Mouse (Mus musculus): ENCODE measurements at regions not wholly inside any gene's neighbourhood (a gene's known extent, or its start where the extent isn't known, plus 50 kb on each side); places are given as distances from the start of the nearest gene placed in this dataset.
A peak's percentile ranks its signal among the peaks of the same experiment; 100 is the strongest.

DNA sequence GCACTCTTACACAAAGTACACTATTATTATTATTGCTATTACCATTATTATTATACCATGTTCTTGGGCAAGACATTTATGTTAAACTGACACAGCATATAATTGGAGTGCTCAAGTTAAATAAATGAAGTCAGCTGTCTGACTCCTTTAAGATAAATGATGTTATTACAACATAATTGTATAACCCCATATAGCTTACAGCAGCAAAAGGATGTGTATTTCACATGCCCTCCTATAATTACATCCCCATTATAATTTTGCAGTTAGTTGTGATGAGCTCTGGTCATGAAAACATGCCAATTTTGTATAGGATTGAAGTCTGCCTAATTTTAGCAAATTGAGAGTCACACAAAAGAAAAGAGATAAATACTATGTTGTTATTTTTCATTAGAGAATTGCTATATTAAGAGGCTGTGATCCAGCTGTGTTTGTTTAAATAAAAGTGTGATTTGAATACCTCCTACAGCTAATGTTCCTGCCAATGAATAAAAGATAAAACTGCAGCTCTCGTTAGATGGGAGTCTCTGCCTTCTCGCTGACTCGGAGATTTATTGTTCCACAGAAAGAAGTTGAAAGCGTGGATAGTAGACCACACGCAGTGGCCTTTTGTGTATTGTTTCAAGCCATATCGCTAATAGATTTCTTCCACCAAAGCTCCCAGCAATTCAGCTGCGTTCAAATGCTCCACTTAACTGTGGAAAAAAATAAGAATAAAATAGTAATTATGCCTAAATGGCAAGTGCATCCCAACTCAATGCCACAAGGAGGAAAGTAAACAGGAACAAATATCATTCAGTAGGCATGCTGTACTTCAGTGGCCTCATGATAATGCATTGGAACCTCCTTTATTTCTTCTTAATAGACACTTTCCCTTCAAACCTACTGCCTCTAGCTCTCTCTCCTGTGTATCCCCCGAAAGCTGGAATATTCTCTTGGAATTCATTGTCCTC, 194.9 kb upstream of the Gm10192 start:
- DNase-seq = peak; percentile 5

GRCm38 (mm10) chr4:97360473-97360872, 177.5 kb upstream of the Gm10192 start:
- DNase-seq = no peak

- DNase-seq = no peak
Measured at GRCm38 (mm10) chr4:97357958-97358357, 175.0 kb upstream of the Gm10192 start.

GRCm38 (mm10) chr4:97346799-97347198, 163.8 kb upstream of the Gm10192 start:
- DNase-seq = peak; percentile 9

DNA sequence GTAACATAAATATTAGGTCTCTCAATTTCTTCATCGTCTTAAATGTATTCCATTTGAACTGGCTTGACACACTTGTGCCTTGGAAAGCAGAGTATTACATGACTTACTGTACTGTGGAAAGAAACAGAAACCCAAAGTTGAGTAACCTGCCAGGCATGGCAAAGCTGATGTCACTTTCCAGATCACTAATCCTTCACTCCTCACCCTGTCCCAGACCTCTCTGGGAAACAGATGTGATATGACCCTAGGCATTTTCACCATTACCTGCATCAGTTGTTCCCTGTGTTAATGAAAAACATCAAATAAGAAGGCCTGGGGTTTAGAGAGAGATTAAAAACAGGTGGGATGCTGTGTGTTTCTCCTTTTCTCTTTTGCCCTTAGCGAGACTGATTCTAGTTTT, 161.4 kb upstream of the Gm10192 start:
- peak; percentile 7 for DNase-seq

DNA sequence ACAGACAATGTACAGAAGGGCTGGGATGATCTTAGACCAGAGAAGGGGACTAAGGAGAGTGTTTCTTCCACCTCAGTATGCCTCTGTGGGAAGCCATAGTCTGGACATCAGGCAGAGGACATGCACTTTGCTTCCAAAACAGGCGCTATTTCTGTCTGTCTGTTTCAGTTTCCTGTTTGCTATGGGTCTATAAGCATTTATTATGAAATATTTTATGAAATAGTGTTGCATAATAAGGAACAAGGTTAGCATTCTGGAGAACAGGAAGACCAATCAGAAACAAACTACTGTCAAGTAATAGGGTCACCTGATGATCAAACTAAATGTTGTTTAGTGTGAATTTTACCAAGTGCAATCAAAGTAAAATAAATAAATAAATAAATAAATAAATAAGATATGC, 160.4 kb upstream of the Gm10192 start:
- DNase-seq = no peak
